Mouse (Mus musculus): ENCODE data around the gene Try4.
"Not testable (repeated sequence)": the region's sequence is repeated elsewhere in the genome, so short reads cannot be mapped to it uniquely, and the experiment has no call there.

Gene Try4

DNA sequence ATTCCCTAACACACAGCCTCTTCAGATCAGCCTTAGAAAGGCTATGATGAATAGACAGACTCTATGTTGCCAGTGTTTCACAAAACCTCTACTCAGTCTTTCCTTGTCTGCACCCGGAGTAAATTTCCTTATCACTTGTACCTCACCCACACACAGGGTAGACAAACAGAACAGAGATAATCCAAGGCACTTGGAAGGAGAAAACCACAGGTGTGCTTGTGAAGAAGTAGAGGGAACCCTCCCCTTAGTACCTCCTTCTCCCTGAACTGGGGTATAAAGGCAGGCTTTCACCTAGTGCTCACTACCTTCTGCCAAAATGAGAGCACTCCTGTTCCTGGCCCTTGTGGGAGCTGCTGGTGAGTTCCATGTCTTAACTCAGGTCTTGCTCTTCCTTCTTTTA, at the start of gene Try4:
Gene Try4 (plus strand): TSS at position 301 of the 400 bp plus-strand sequence.
- in situ Hi-C loops (cut with MboI; ENCODE audit: low sequenced_read_pairs), result no loop called here

DNA sequence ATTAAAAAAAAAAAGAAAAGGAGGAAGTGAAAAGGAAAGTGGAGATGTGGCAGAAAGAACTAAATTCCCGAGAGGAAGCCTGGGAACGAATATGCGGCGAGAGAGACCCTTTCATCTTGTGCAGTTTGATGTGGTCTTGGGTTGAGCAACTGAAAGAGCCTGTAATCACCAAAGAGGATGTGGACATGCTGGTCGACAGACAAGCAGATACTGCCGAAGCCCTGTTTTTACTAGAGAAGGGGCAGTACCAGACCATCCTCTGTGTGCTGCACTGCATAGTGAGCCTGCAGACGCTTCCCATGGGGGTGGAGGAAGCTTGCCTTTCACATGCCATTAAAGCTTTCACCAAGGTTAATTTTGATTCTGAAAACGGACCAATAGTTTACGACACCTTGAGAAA, 48.8 kb upstream of the Try4 start:
- in situ Hi-C loops (cut with MboI; ENCODE audit: low sequenced_read_pairs), result not testable (repeated sequence)

DNA sequence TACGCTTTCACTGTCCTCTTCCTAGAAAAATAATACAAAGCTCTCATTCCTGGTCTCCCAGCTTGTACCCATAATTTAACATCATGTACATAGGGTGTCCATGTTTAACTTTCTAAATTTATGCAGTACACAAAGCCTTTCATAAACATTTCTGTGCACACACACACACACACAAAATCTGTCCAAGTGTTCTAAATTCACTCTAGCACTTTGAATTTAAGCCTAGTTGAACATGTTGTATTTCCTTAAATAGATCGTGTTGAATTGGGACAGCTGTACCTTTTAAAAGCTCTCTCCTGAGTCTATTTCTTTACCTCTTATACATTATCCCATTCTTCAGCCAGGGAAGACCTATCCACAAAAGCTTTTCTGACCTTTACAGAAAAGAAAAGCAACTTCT, 45.6 kb upstream of the Try4 start:
- in situ Hi-C loops (cut with MboI; ENCODE audit: low sequenced_read_pairs), result no loop called here

DNA sequence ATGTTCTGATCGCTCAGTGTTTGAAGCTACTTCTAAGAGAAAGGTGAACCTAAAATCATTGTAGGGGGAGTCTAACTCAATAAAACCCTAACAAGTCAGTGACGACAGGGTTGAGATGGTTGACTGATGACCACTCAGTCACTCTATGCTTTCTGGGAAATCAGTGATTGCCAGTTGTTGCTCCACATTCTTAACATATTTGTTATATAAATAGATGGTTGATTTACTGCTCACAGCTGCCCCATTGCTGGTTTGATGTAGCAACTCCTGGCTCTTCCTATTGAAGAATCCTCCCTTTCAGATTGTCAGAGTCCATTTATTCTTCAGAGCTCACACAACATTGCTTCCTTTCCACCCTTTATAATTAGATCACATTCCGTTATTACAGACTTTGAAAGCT, 44.6 kb upstream of the Try4 start:
- in situ Hi-C loops (cut with MboI; ENCODE audit: low sequenced_read_pairs), result no loop called here

DNA sequence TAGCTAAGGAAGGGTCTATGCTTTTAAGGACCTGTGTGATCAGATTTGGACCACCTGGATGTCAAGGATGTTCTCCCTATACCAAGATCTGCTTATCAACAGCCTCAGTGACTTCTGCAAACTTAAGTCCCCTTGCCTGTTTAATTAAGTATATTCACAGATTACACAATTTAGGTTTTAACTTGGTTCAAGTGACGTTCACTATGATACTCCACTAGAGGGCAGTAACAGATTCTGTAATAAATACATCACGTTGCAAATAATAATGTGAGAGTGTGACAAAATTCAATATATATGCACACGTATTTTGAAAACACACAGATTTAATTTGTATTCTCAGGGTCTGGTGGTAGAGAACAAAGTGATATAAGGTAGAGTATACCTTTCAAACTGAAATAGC, 39.3 kb upstream of the Try4 start:
- in situ Hi-C loops (cut with MboI; ENCODE audit: low sequenced_read_pairs), result no loop called here

DNA sequence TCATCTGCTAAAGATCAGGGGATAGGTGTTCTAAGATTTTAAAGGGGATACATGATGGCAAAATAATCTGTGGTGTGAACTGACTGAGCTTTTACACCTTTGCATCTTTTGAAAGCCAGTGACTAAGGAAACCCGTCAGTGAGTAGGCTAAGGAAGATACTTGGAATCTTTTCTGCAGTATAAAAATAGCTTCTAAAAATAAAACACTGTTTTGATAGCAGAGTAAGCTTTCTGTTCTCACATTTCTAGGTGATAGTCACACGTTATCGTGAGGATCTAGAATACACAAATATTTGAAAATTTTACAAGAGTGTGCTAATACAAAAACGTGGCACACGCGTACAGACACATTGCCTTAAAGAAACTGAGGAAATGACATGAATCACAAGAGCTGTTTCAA, 35.9 kb upstream of the Try4 start:
- in situ Hi-C loops (cut with MboI; ENCODE audit: low sequenced_read_pairs), result no loop called here

DNA sequence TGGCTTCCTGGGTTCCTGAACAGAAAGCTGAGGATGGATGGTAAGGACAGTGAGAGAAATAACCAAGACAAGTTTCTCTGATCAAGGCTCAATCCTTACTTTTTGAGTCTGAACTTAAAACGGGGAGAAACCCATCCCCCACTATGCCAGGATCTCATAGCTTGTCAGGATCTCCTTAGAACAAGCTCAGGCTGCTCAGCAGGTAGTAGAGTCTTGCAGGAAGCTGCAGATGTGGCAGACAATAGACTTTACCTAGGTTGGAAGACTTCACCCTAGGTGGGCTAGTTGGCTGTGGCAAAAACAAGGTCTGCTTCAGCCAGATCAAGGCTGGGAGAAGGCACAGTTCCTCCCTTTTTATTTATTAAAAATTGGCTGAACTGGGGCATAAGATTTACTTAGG, 3.8 kb upstream of the Try4 start:
- in situ Hi-C loops (cut with MboI; ENCODE audit: low sequenced_read_pairs), result no loop called here

DNA sequence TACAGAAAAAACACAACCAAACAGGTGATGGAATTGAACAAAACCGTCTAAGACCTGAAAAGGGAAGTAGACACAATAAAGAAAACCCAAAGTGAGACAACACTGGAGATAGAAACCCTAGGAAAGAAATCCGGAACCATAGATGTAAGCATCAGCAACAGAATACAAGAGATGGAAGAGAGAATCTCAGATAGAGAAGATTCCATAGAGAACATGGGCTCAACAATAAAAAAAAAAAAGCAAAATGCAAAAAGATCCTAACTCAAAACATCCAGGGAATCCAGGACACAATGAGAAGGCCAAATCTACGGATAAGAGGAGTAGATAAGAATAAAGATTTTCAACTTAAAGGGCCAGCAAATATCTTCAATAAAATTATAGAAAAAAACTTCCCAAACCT, 14.7 kb downstream of the Try4 start, which contains the start of gene Try5:
Gene Try5 (minus strand): TSS at position 101 of the 400 bp plus-strand sequence.
- in situ Hi-C loops (cut with MboI; ENCODE audit: low sequenced_read_pairs), result not testable (repeated sequence)

DNA sequence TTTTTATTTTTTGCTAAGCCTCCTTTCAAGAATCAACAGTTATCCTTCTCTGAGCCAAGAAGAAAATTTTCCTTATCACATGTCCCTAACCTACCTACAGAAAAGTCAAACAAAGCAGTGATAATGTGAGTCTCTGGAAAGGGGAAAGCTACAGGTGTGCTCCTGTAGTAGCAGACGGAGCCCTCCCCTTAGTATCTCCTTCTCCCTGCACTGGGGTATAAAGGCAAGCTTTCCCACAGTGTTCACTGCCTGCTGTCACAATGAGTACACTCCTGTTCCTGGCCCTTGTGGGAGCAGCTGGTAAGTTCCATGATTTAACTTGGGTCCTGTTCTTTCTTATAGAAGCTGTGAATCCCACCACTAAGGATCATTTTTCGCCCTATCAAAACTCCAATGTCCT, 51.9 kb downstream of the Try4 start, which contains the start of gene Try10:
Gene Try10 (plus strand): TSS at position 174 of the 400 bp plus-strand sequence.
- in situ Hi-C loops (cut with MboI; ENCODE audit: low sequenced_read_pairs), result no loop called here

Measured in CH12F3 (cell line).